Mouse (Mus musculus): ENCODE results near the gene Nifk. TPM values are rescaled to one million over a fixed set of nuclear protein-coding genes. Genes with fewer than 3 reads are reported as not detected.

The Nifk gene
- total and polyA plus RNA-seq, 3 experiments = 74.2 to 219 (median 144) TPM

- TF ChIP-seq PAX5 (IDR thresholded peaks at IDR 0.05; ENCODE audit: low read length) = no peak
- peak; percentile 53; the same call in 1 of the 2 replicates for TF ChIP-seq MYC (IDR thresholded peaks at IDR 0.05; ENCODE audit: low read depth, low read length)
- no peak for TF ChIP-seq RCOR1 (conservative IDR thresholded peaks at IDR 0.05; ENCODE audit: low read depth, low read length)
- no peak for TF ChIP-seq CHD1 (IDR thresholded peaks at IDR 0.05; ENCODE audit: low read depth, low read length)
- no peak for TF ChIP-seq ETS1 (conservative IDR thresholded peaks at IDR 0.05; ENCODE audit: low read depth, low read length)
Measured at GRCm38 (mm10) chr1:118377784-118378183, 56.1 kb downstream of the Nifk start.

GRCm38 (mm10) chr1:118380105-118380786 lies 58.6 kb downstream of the Nifk start:
- Histone ChIP-seq H3K36me3 (replicated peaks in 1 of 2; ENCODE audit: control insufficient read depth in 1 of 2, insufficient read depth in 1 of 2, low read length in 1 of 2) (peaks cover 0 to 12% of the 10 kb centered on the region in 2 experiments), H3K4me1 (ENCODE audit: control insufficient read depth in 1 of 2, insufficient read depth in 2 of 2) (peaks cover 0 to 14% of the 10 kb centered on the region in 2 experiments; a peak in 1 of 4 replicates), H3K9ac (ENCODE audit: insufficient read depth, low read depth) (no peak overlapping the region), H3K27me3 (replicated peaks) (no peaks in the 10 kb centered on the region), H3K4me2 (ENCODE audit: insufficient read depth, low read depth, poor library complexity, severe bottlenecking) (no peak overlapping the region), H3K79me2 (replicated peaks; ENCODE audit: control insufficient read depth, extremely low read depth, insufficient read depth, poor library complexity, severe bottlenecking) (no peaks in the 10 kb centered on the region), H3K27ac (ENCODE audit: insufficient read depth, low read depth) (no peak overlapping the region), H3K9me3 (replicated peaks; ENCODE audit: low read length) (peaks cover 8% of the 10 kb centered on the region), H3K4me3 (replicated peaks in 1 of 3; ENCODE audit: low read depth in 2 of 3, low read length in 2 of 3, poor library complexity in 1 of 3) (no peak overlapping the region)
- no peak for DNase-seq (ENCODE audit: extremely low read depth)
- dilution Hi-C loops (cut with MboI; ENCODE audit: extremely low pct_ligation_motif_present, extremely low pct_unique_long_range_greater_than_20kb, low sequenced_read_pairs) (no loop called here), in situ Hi-C loops (cut with MboI; ENCODE audit: low pct_ligation_motif_present, low pct_unique_long_range_greater_than_20kb, low sequenced_read_pairs) (no loop called here)
- TF ChIP-seq POLR2AphosphoS2 (IDR thresholded peaks at IDR 0.05; ENCODE audit: low read depth, low read length) = no peak
- TF ChIP-seq NRF1 (IDR thresholded peaks at IDR 0.05; ENCODE audit: low read depth, low read length) = no peak
- TF ChIP-seq EP300 (IDR thresholded peaks at IDR 0.05; ENCODE audit: low read length) = no peak
- no peak for TF ChIP-seq MYC (IDR thresholded peaks at IDR 0.05; ENCODE audit: low read depth, low read length)

More at GRCm38 (mm10) chr1:118377784-118378183, 56.1 kb downstream of the Nifk start:
- Histone ChIP-seq H3K27me3 (replicated peaks) (no peaks in the 10 kb centered on the region), H3K4me1 (ENCODE audit: control insufficient read depth in 1 of 2, insufficient read depth in 2 of 2) (peaks cover 0 to 7% of the 10 kb centered on the region in 2 experiments; a peak in 1 of 4 replicates), H3K4me2 (ENCODE audit: insufficient read depth, low read depth, poor library complexity, severe bottlenecking) (no peak overlapping the region), H3K79me2 (replicated peaks; ENCODE audit: control insufficient read depth, extremely low read depth, insufficient read depth, poor library complexity, severe bottlenecking) (no peaks in the 10 kb centered on the region), H3K9me3 (replicated peaks; ENCODE audit: low read length) (peaks cover 2% of the 10 kb centered on the region), H3K27ac (ENCODE audit: insufficient read depth, low read depth) (no peak overlapping the region), H3K4me3 (replicated peaks in 1 of 3; ENCODE audit: low read depth in 2 of 3, low read length in 2 of 3, poor library complexity in 1 of 3) (no peak overlapping the region), H3K9ac (ENCODE audit: insufficient read depth, low read depth) (no peak overlapping the region), H3K36me3 (replicated peaks in 1 of 2; ENCODE audit: control insufficient read depth in 1 of 2, insufficient read depth in 1 of 2, low read length in 1 of 2) (peaks cover 0 to 3% of the 10 kb centered on the region in 2 experiments)
- no peak for DNase-seq (ENCODE audit: extremely low read depth)
- dilution Hi-C loops (cut with MboI; ENCODE audit: extremely low pct_ligation_motif_present, extremely low pct_unique_long_range_greater_than_20kb, low sequenced_read_pairs) (no loop called here), in situ Hi-C loops (cut with MboI; ENCODE audit: low pct_ligation_motif_present, low pct_unique_long_range_greater_than_20kb, low sequenced_read_pairs) (no loop called here)

Other genes starting within 250 kb of the Nifk start
- not detected in 2 replicates for gene Gm29106, start 145.3 kb upstream of the Nifk start, total RNA-seq (2012; rRNA removed)
- not detected in 2 replicates for gene Gm29106, start 145.3 kb upstream of the Nifk start, total RNA-seq (2014; rRNA removed)
- not detected in 2 replicates for gene Gm29106, start 145.3 kb upstream of the Nifk start, polyA plus RNA-seq (2012; ENCODE audit: insufficient read length, low read depth)
- 147 and 165 TPM in 2 replicates for gene Tsn, start 10.1 kb upstream of the Nifk start, total RNA-seq (2012; rRNA removed)
- gene Tsn, start 10.1 kb upstream of the Nifk start, total RNA-seq (2014; rRNA removed) = 196 and 234 TPM in 2 replicates
- 158 TPM in 2 replicates for gene Tsn, start 10.1 kb upstream of the Nifk start, polyA plus RNA-seq (2012; ENCODE audit: insufficient read length, low read depth)
- gene Clasp1, start 67.2 kb downstream of the Nifk start, total RNA-seq (2012; rRNA removed) = 42.2 and 42.9 TPM in 2 replicates
- gene Clasp1, start 67.2 kb downstream of the Nifk start, total RNA-seq (2014; rRNA removed) = 31.8 and 32.0 TPM in 2 replicates
- gene Clasp1, start 67.2 kb downstream of the Nifk start, polyA plus RNA-seq (2012; ENCODE audit: insufficient read length, low read depth) = 51.3 and 53.2 TPM in 2 replicates